Mouse (Mus musculus) CH12.LX (cell line): ENCODE results near the gene Pgr. TPM values are rescaled to one million over a fixed set of nuclear protein-coding genes. Genes with fewer than 3 reads are reported as not detected.

Experiments
- DNase-seq: peaks from one replicate; pipeline ENCODE4 v3.0.0-alpha.2; 2013; ENCODE audit errors: extremely low read depth
- H3K27ac ChIP-seq: 2 replicates; pipeline ENCODE4 v1.5.1; 2012; ENCODE audit warnings: low read depth, mild to moderate bottlenecking, control low read depth, moderate library complexity; ENCODE audit not compliant: insufficient read depth
- H3K27me3 ChIP-seq: replicated peaks from 2 replicates; pipeline ENCODE3; 2012; ENCODE audit warnings: inconsistent platforms
- H3K36me3 ChIP-seq, 2 experiments: replicated peaks in 1 of 2; 2 replicates each; pipeline versions ENCODE3 to v1.6.1; 2012; ENCODE audit warnings: inconsistent platforms in 1 of 2, low read length in 1 of 2, mild to moderate bottlenecking in 1 of 2, mixed read lengths in 1 of 2, moderate library complexity in 1 of 2; ENCODE audit not compliant: control insufficient read depth in 1 of 2, insufficient read depth in 1 of 2
- H3K4me1 ChIP-seq, 2 experiments: 2 replicates each; pipeline ENCODE4 v1.6.1; 2012; ENCODE audit warnings: inconsistent platforms in 1 of 2, moderate library complexity in 1 of 2; ENCODE audit not compliant: insufficient read depth in 2 of 2, control insufficient read depth in 1 of 2
- H3K4me2 ChIP-seq: 2 replicates; pipeline ENCODE4 v1.6.1; 2012; ENCODE audit warnings: low read depth, mild to moderate bottlenecking, control low read depth; ENCODE audit not compliant: poor library complexity, insufficient read depth, severe bottlenecking
- H3K4me3 ChIP-seq, 3 experiments: fragments of 150-350 bp in 1 of 3; sonication (generic) in 1 of 3; replicated peaks in 1 of 3; 2 replicates each; pipeline versions ENCODE3 to v1.5.1; 2011 to 2012; ENCODE audit warnings: low read depth in 2 of 3, low read length in 2 of 3, mild to moderate bottlenecking in 2 of 3, moderate library complexity in 2 of 3, control low read depth in 1 of 3, improper control_type of control experiment in 1 of 3, inconsistent platforms in 1 of 3, mixed read lengths in 1 of 3; ENCODE audit not compliant: poor library complexity in 1 of 3
- H3K79me2 ChIP-seq: replicated peaks from 2 replicates; pipeline ENCODE4 v1.6.1; 2012; ENCODE audit warnings: mild to moderate bottlenecking, moderate library complexity; ENCODE audit not compliant: control insufficient read depth, poor library complexity, insufficient read depth, severe bottlenecking; ENCODE audit errors: extremely low read depth
- H3K9ac ChIP-seq: 2 replicates; pipeline ENCODE4 v1.6.1; 2012; ENCODE audit warnings: low read depth, mild to moderate bottlenecking, control low read depth, moderate library complexity; ENCODE audit not compliant: insufficient read depth
- H3K9me3 ChIP-seq: replicated peaks from 2 replicates; pipeline ENCODE3; 2012; ENCODE audit warnings: low read length, inconsistent platforms, mixed read lengths
- BHLHE40 ChIP-seq: IDR thresholded peaks from 2 replicates; pipeline ENCODE4 v1.6.1; 2011; ENCODE audit warnings: mild to moderate bottlenecking, low read depth, low read length, improper control_type of control experiment
- CHD1 ChIP-seq: IDR thresholded peaks from 2 replicates; pipeline ENCODE4 v1.6.1; 2012; ENCODE audit warnings: low read depth, low read length, improper control_type of control experiment, inconsistent platforms
- E2F4 ChIP-seq: IDR thresholded peaks from 2 replicates; pipeline ENCODE4 v1.6.1; 2011; ENCODE audit warnings: low read depth, low read length, improper control_type of control experiment; ENCODE audit not compliant: insufficient replicate concordance
- HCFC1 ChIP-seq: IDR thresholded peaks from 2 replicates; pipeline ENCODE4 v1.6.1; 2012; ENCODE audit warnings: low read depth, mild to moderate bottlenecking, inconsistent platforms, low read length, improper control_type of control experiment
- IRF4 ChIP-seq: IDR thresholded peaks from 2 replicates; pipeline ENCODE4 v1.6.1; 2014; ENCODE audit warnings: low read depth, mild to moderate bottlenecking, inconsistent platforms, low read length, improper control_type of control experiment
- JUN ChIP-seq: IDR thresholded peaks from 2 replicates; pipeline ENCODE4 v1.6.1; 2011; ENCODE audit warnings: low read depth, mild to moderate bottlenecking, low read length, improper control_type of control experiment, moderate library complexity; ENCODE audit not compliant: insufficient read depth
- MAFK ChIP-seq: IDR thresholded peaks from 2 replicates; pipeline ENCODE4 v1.6.1; 2011; ENCODE audit warnings: low read length, improper control_type of control experiment; ENCODE audit not compliant: insufficient replicate concordance
- MAZ ChIP-seq: IDR thresholded peaks from 2 replicates; pipeline ENCODE4 v1.6.1; 2012; ENCODE audit warnings: low read depth, mild to moderate bottlenecking, inconsistent platforms, low read length, improper control_type of control experiment, moderate library complexity
- MEF2A ChIP-seq: IDR thresholded peaks from 2 replicates; pipeline ENCODE4 v1.6.1; 2014; ENCODE audit warnings: low read depth, mild to moderate bottlenecking, inconsistent platforms, low read length, improper control_type of control experiment, borderline replicate concordance
- MXI1 ChIP-seq: IDR thresholded peaks from 2 replicates; pipeline ENCODE4 v1.6.1; 2011; ENCODE audit warnings: mild to moderate bottlenecking, low read depth, low read length, improper control_type of control experiment
- MYC ChIP-seq: IDR thresholded peaks from 2 replicates; pipeline ENCODE4 v1.6.1; 2011; ENCODE audit warnings: low read depth, mild to moderate bottlenecking, improper control_type of control experiment, low read length
- NELFE ChIP-seq: IDR thresholded peaks from 2 replicates; pipeline ENCODE4 v1.6.1; 2011; ENCODE audit warnings: low read depth, low read length, improper control_type of control experiment
- NRF1 ChIP-seq: IDR thresholded peaks from 2 replicates; pipeline ENCODE4 v1.6.1; 2014; ENCODE audit warnings: low read depth, mild to moderate bottlenecking, inconsistent platforms, low read length, improper control_type of control experiment, moderate library complexity
- PAX5 ChIP-seq: IDR thresholded peaks from 2 replicates; pipeline ENCODE4 v1.6.1; 2012; ENCODE audit warnings: low read length, inconsistent platforms, mixed read lengths
- POLR2A ChIP-seq: IDR thresholded peaks from 2 replicates; pipeline ENCODE4 v1.6.1; 2011; ENCODE audit warnings: low read depth, mild to moderate bottlenecking, improper control_type of control experiment, low read length
- POLR2AphosphoS2 ChIP-seq: IDR thresholded peaks from 2 replicates; pipeline ENCODE4 v1.6.1; 2011; ENCODE audit warnings: low read depth, low read length, improper control_type of control experiment
- RAD21 ChIP-seq: IDR thresholded peaks from 2 replicates; pipeline ENCODE4 v1.6.1; 2011; ENCODE audit warnings: low read depth, mild to moderate bottlenecking, low read length, improper control_type of control experiment, moderate library complexity
- SIN3A ChIP-seq: IDR thresholded peaks from 2 replicates; pipeline ENCODE4 v1.6.1; 2012; ENCODE audit warnings: low read length, improper control_type of control experiment, inconsistent platforms
- SMC3 ChIP-seq: IDR thresholded peaks from 2 replicates; pipeline ENCODE4 v1.6.1; 2011; ENCODE audit warnings: low read depth, low read length, improper control_type of control experiment
- TCF12 ChIP-seq: IDR thresholded peaks from 2 replicates; pipeline ENCODE4 v1.6.1; 2014; ENCODE audit warnings: low read depth, mild to moderate bottlenecking, inconsistent platforms, low read length, improper control_type of control experiment
- ZC3H11A ChIP-seq: IDR thresholded peaks from 2 replicates; pipeline ENCODE4 v1.6.1; 2012; ENCODE audit warnings: low read depth, mild to moderate bottlenecking, inconsistent platforms, low read length, improper control_type of control experiment
- ZMIZ1 ChIP-seq: IDR thresholded peaks from 2 replicates; pipeline ENCODE4 v1.6.1; 2012; ENCODE audit warnings: low read depth, mild to moderate bottlenecking, inconsistent platforms, low read length, improper control_type of control experiment
- ZNF384 ChIP-seq: IDR thresholded peaks from 2 replicates; pipeline ENCODE4 v1.6.1; 2012; ENCODE audit warnings: low read depth, low read length, improper control_type of control experiment, inconsistent platforms
- dilution Hi-C: fragments of 300-500 bp; cut with MboI; formaldehyde crosslinking; loops from 2 replicates; pipeline ENCODE4 v1.14.3; 2020; ENCODE audit warnings: low sequenced_read_pairs; ENCODE audit not compliant: extremely low pct_unique_long_range_greater_than_20kb, extremely low pct_ligation_motif_present
- in situ Hi-C: fragments of 300-500 bp; cut with MboI; formaldehyde crosslinking; loops from 3 replicates; pipeline ENCODE4 v1.14.3; 2019; ENCODE audit warnings: low sequenced_read_pairs, low pct_ligation_motif_present, low pct_unique_long_range_greater_than_20kb, mixed read lengths
- polyA plus RNA-seq: library from polyadenylated mRNA; unstranded; fragments of >175 nt; gene quantifications from 2 replicates; pipeline ENCODE4 v1.2.1, GENCODE M21; 2012; ENCODE audit warnings: low read depth; ENCODE audit not compliant: insufficient read length
- total RNA-seq, 2 experiments: library from RNA; depleted of rRNA; stranded (reverse); fragments of 300-350 nt in 1 of 2; fragments of >200 nt in 1 of 2; gene quantifications; 2 replicates each; pipeline ENCODE4 v1.2.3; 2012 to 2014

Pgr gene
- total and polyA plus RNA-seq, 3 experiments, result not detected

- H3K4me2 ChIP-seq, result no peak overlapping the region
- no peak for TF ChIP-seq SIN3A
- TF ChIP-seq NRF1, result no peak
- DNase-seq, result no peak
- dilution Hi-C loops (no loop called here), in situ Hi-C loops (no loop called here)
- no peaks in the 10 kb centered on the region for H3K36me3 ChIP-seq
- H3K9me3 ChIP-seq, result no peaks in the 10 kb centered on the region
- no peaks in the 10 kb centered on the region for H3K79me2 ChIP-seq
- no peak overlapping the region for H3K4me3 ChIP-seq
- H3K9ac ChIP-seq, result no peak overlapping the region
- H3K27me3 ChIP-seq, result no peaks in the 10 kb centered on the region
- no peaks in the 10 kb centered on the region for H3K4me1 ChIP-seq
- no peak overlapping the region for H3K27ac ChIP-seq
Observed at GRCm38 (mm10) chr9:8977775-8978174, 78.1 kb downstream of the Pgr start.

GRCm38 (mm10) chr9:8982315-8982714 lies 82.7 kb downstream of the Pgr start:
- dilution Hi-C loops (no loop called here), in situ Hi-C loops (no loop called here)
- Histone ChIP-seq H3K9me3 (no peaks in the 10 kb centered on the region), H3K4me2 (no peak overlapping the region), H3K79me2 (no peaks in the 10 kb centered on the region), H3K9ac (no peak overlapping the region), H3K4me1 (no peaks in the 10 kb centered on the region), H3K36me3 (no peaks in the 10 kb centered on the region), H3K4me3 (no peak overlapping the region), H3K27ac (no peak overlapping the region), H3K27me3 (no peaks in the 10 kb centered on the region)
- no peak for TF ChIP-seq IRF4
- TF ChIP-seq NELFE, result no peak
- no peak for TF ChIP-seq TCF12
- no peak for TF ChIP-seq HCFC1
- TF ChIP-seq MAZ, result no peak
- TF ChIP-seq MEF2A, result no peak
- TF ChIP-seq JUN, result no peak
- TF ChIP-seq BHLHE40, result no peak
- no peak for TF ChIP-seq E2F4
- no peak for DNase-seq

DNA sequence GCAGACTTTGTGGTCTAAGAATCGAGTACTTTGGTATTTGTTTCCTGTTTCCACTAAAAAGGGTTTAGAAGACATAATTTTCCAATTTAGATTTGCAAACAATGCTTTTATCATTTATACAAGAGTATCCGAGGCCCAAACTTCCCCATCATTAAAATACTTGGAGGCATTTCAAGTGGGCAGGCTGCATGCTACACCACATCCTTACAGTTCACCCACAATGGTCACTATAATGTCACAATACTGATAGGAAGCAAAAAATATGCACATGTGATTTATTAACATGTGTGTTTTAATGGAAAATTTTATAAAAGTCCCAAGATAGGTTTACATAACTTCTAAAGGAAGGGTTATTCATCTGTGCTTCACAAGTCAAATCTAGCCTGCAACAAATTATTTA lies 96.9 kb downstream of the Pgr start:
- no peak for TF ChIP-seq MXI1
- TF ChIP-seq RAD21, result no peak
- TF ChIP-seq SMC3, result no peak
- no peak for TF ChIP-seq E2F4
- no peak for TF ChIP-seq ZMIZ1
- TF ChIP-seq MEF2A, result no peak
- no peak for TF ChIP-seq MAFK
- TF ChIP-seq CHD1, result no peak
- TF ChIP-seq POLR2AphosphoS2, result no peak
- TF ChIP-seq ZNF384, result no peak
- no peak for TF ChIP-seq ZC3H11A
- TF ChIP-seq NELFE, result no peak
- no peak for TF ChIP-seq PAX5
- TF ChIP-seq MAZ, result no peak
- TF ChIP-seq NRF1, result no peak
- TF ChIP-seq JUN, result no peak
- no peak for TF ChIP-seq MYC
- no peak for TF ChIP-seq POLR2A
- TF ChIP-seq HCFC1, result no peak
- TF ChIP-seq, all 38 proteins: peak for 0
- dilution Hi-C loops (no loop called here), in situ Hi-C loops (no loop called here)
- Histone ChIP-seq H3K9me3 (no peaks in the 10 kb centered on the region), H3K79me2 (no peaks in the 10 kb centered on the region), H3K9ac (no peak overlapping the region), H3K4me2 (no peak overlapping the region), H3K27ac (no peak overlapping the region), H3K4me1 (no peaks in the 10 kb centered on the region), H3K36me3 (no peaks in the 10 kb centered on the region), H3K4me3 (no peak overlapping the region), H3K27me3 (no peaks in the 10 kb centered on the region)
- no peak for DNase-seq
